ENCODE assay signal across 18 mouse cellular contexts in the genomic region with DNA sequence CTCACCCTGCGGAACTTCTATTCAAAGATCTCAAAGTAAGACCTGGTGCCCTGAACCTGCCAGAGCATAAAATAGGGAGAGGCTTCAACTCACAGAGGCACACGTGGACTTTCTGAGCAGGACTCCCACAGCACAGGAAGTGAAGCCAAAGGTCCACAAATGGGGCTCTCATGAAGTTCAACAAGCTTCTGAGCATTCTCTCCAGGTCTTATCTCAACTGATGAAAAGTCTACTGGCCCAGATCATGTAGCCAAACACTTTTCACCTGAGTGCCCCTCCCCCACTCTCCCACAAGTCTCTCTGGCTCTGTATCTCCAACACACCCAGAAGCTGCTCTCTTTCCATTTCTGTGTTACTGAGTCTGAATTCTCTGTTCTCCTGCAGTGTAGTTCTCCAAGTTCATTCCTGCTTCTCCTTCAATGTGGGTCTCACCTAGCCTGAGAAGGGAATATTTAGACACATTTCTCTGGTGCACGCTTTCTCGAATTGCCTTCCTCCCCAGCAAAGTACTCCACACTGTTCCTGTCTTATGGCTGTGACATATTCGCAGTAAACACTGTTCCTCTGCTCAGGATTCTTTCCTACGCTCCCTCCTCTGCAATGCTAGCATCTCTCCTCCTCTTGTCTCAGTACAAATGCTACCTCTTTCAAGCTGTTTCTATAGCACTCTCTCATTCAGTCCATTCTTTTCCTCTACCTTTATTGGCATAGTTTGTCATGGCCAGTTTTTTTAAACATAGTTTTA.
DNase-seq lines count a peak whose midpoint lies in the region; ATAC-seq and TF ChIP-seq lines count a peak whose summit lies in the region.
"Had no signal": no experiment of that assay in that cellular context is flagged by ENCODE, and none has a peak within 500 bp of the region (broad histone marks: within the 10 kb centered on the region; RNA-seq: fewer than 3 reads in every experiment).

No protein-coding gene starts in this region.

- TF ChIP-seq POLR2A in lung, adult 2 months (IDR thresholded peaks at IDR 0.05; ENCODE audit: borderline replicate concordance, extremely low read depth, low read depth, low read length): no peak

- H3K4me1 ChIP-seq in lung, embryonic 14.5 days (ENCODE audit: insufficient read depth): no peaks in the 10 kb centered on the region
- peaks cover 6% of the 10 kb centered on the region for H3K4me1 ChIP-seq in lung, adult 2 months (ENCODE audit: control insufficient read depth, insufficient read depth, low read length)
- H3K4me1 ChIP-seq in lung, postnatal 0 days (ENCODE audit: insufficient read depth, low read depth, low read length): peaks cover 7% of the 10 kb centered on the region; the same call in 1 of the 2 replicates
- no peaks in the 10 kb centered on the region for H3K4me1 ChIP-seq in stomach, postnatal 0 days (replicated peaks; ENCODE audit: control insufficient read depth, insufficient read depth)
- H3K4me1 ChIP-seq: forebrain, embryonic 13.5 days had no signal

- H3K27me3 ChIP-seq in lung, embryonic 14.5 days (ENCODE audit: insufficient read depth, low read length): no peaks in the 10 kb centered on the region
- no peaks in the 10 kb centered on the region for H3K27me3 ChIP-seq in lung, postnatal 0 days (replicated peaks; ENCODE audit: insufficient read depth, low read length)
- no peaks in the 10 kb centered on the region for H3K27me3 ChIP-seq in stomach, postnatal 0 days (ENCODE audit: control insufficient read depth, insufficient read depth, low read length)
- H3K27me3 ChIP-seq: forebrain, embryonic 13.5 days had no signal

- no peaks in the 10 kb centered on the region for H3K9me3 ChIP-seq in lung, embryonic 14.5 days (ENCODE audit: low read depth, low read length)
- no peaks in the 10 kb centered on the region for H3K9me3 ChIP-seq in lung, postnatal 0 days (ENCODE audit: low read length)
- H3K9me3 ChIP-seq in stomach, postnatal 0 days (ENCODE audit: control insufficient read depth, low read length): no peaks in the 10 kb centered on the region
- H3K9me3 ChIP-seq: embryonic facial prominence, embryonic 10.5 days had no signal

- TF ChIP-seq EP300 in lung, postnatal 0 days (IDR thresholded peaks at IDR 0.05): 0 out of 2 replicates have a peak, but pooled peaks have one; percentile 8
- TF ChIP-seq EP300 in stomach, postnatal 0 days (optimal IDR thresholded peaks at IDR 0.05): no peak

- TF ChIP-seq CTCF in lung, embryonic 14.5 days (IDR thresholded peaks at IDR 0.05; ENCODE audit: low read depth): no peak
- no peak for TF ChIP-seq CTCF in lung, adult 2 months (IDR thresholded peaks at IDR 0.05; ENCODE audit: insufficient read depth, low read length)
- TF ChIP-seq CTCF in lung, postnatal 0 days (IDR thresholded peaks at IDR 0.05): no peak
- TF ChIP-seq CTCF in stomach, postnatal 0 days (IDR thresholded peaks at IDR 0.05; ENCODE audit: low read depth): no peak

- no peak overlapping the region for H3K4me2 ChIP-seq in lung, embryonic 14.5 days
- no peak overlapping the region for H3K4me2 ChIP-seq in lung, postnatal 0 days (replicated peaks; ENCODE audit: low read depth, low read length)
- H3K4me2 ChIP-seq in stomach, postnatal 0 days (replicated peaks; ENCODE audit: low read depth): no peak overlapping the region
- H3K4me2 ChIP-seq: forebrain, embryonic 13.5 days; hindbrain, embryonic 14.5 days had no signal

- no peak for ATAC-seq in lung, embryonic 14.5 days (ENCODE audit: insufficient read depth)
- ATAC-seq in lung, postnatal 0 days: peak; percentile 48
- ATAC-seq in stomach, postnatal 0 days (ENCODE audit: low FRiP score, low TSS enrichment): no peak
- ATAC-seq: forebrain, embryonic 13.5 days; forebrain, postnatal 0 days had no signal

- DNase-seq in lung, embryonic 14.5 days: peak; percentile 50
- DNase-seq in lung, adult 2 months: no peak
- peak; percentile 50 for DNase-seq in lung, postnatal 0 days (ENCODE audit: low spot score)
- DNase-seq in stomach, postnatal 0 days (ENCODE audit: low spot score): peak; percentile 18
- no peak for DNase-seq in kidney, postnatal 36 days
- DNase-seq in thymus, postnatal 4 days: no peak
- DNase-seq: adrenal gland, adult 2 months; adrenal gland, postnatal 25 days; cerebellum, adult 2 months; cerebellum, postnatal 10 days; forebrain, postnatal 0 days; gastrocnemius, postnatal 36 days; heart, adult 18-20 months; heart, postnatal 10 days had no signal

- no peaks in the 10 kb centered on the region for H3K36me3 ChIP-seq in lung, embryonic 14.5 days (ENCODE audit: insufficient read depth)
- no peaks in the 10 kb centered on the region for H3K36me3 ChIP-seq in lung, postnatal 0 days (ENCODE audit: insufficient read depth, low read length)
- no peaks in the 10 kb centered on the region for H3K36me3 ChIP-seq in stomach, postnatal 0 days (ENCODE audit: control insufficient read depth, insufficient read depth, low read length)
- H3K36me3 ChIP-seq: embryonic facial prominence, embryonic 10.5 days; heart, embryonic 10.5 days had no signal

- H3K9ac ChIP-seq in lung, embryonic 14.5 days: no peak overlapping the region
- no peak overlapping the region for H3K9ac ChIP-seq in lung, postnatal 0 days (replicated peaks; ENCODE audit: low read depth)
- H3K9ac ChIP-seq in stomach, postnatal 0 days (ENCODE audit: low read length): no peak overlapping the region
- H3K9ac ChIP-seq: forebrain, embryonic 13.5 days; forebrain, postnatal 0 days; hindbrain, embryonic 14.5 days had no signal

- H3K27ac ChIP-seq in lung, embryonic 14.5 days (ENCODE audit: low read depth): no peak overlapping the region
- no peak overlapping the region for H3K27ac ChIP-seq in lung, postnatal 0 days (ENCODE audit: low read length)
- H3K27ac ChIP-seq in stomach, postnatal 0 days (replicated peaks): no peak overlapping the region
- H3K27ac ChIP-seq: embryonic facial prominence, embryonic 10.5 days; forebrain, embryonic 13.5 days; heart, embryonic 10.5 days; hindbrain, embryonic 14.5 days had no signal

- 58% methylated on average over 6 of the region's 6 CpGs for WGBS in lung, embryonic 14.5 days
- 73% methylated on average over 6 of the region's 6 CpGs for WGBS in lung, adult 2 months
- WGBS in lung, postnatal 0 days: 55% methylated on average over 6 of the region's 6 CpGs
- WGBS in stomach, postnatal 0 days: 62% methylated on average over 6 of the region's 6 CpGs

- H3K4me3 ChIP-seq in lung, embryonic 14.5 days (ENCODE audit: low read depth, low read length): no peak overlapping the region
- H3K4me3 ChIP-seq in lung, adult 2 months (replicated peaks; ENCODE audit: extremely low read depth, low read depth, low read length): no peak overlapping the region
- no peak overlapping the region for H3K4me3 ChIP-seq in lung, postnatal 0 days (ENCODE audit: low read depth, low read length)
- no peak overlapping the region for H3K4me3 ChIP-seq in stomach, postnatal 0 days (ENCODE audit: low read depth, low read length)
- H3K4me3 ChIP-seq: embryonic facial prominence, embryonic 10.5 days; forebrain, embryonic 13.5 days; heart, embryonic 10.5 days had no signal

Comparison
In these comparisons a context has a peak if more than half of its experiments do, and no peak if none do; other contexts are left out.
1. DNase-seq: peak in lung, embryonic 14.5 days (single experiment), lung, postnatal 0 days (single experiment) and stomach, postnatal 0 days (single experiment); none in lung, adult 2 months (single experiment), kidney, postnatal 36 days (0 of 2) and thymus, postnatal 4 days (single experiment).